Mouse (Mus musculus) ES-Bruce4 (cell line): ENCODE measurements around the gene Gabrb3. TPM values are rescaled to one million over a fixed set of nuclear protein-coding genes. Genes with fewer than 3 reads are reported as not detected.

Source experiments
- H3K27ac ChIP-seq: 2 replicates; pipeline ENCODE4 v1.5.1; 2012; ENCODE audit warnings: low read length, inconsistent platforms; ENCODE audit not compliant: insufficient read depth
- H3K27me3 ChIP-seq: 2 replicates; pipeline ENCODE4 v1.6.1; 2012; ENCODE audit warnings: mild to moderate bottlenecking, low read length, inconsistent platforms; ENCODE audit not compliant: control insufficient read depth, poor library complexity, insufficient read depth, severe bottlenecking
- H3K36me3 ChIP-seq: 2 replicates; pipeline ENCODE4 v1.6.1; 2012; ENCODE audit warnings: inconsistent platforms, mild to moderate bottlenecking, low read length, moderate library complexity; ENCODE audit not compliant: control insufficient read depth, poor library complexity, insufficient read depth, severe bottlenecking
- H3K4me1 ChIP-seq: one replicate; pipeline ENCODE4 v1.8.1; 2011; ENCODE audit warnings: low read length; ENCODE audit not compliant: control insufficient read depth, insufficient read depth
- H3K4me3 ChIP-seq: 2 replicates; pipeline ENCODE4 v1.5.1; 2011; ENCODE audit warnings: low read depth, mild to moderate bottlenecking, low read length
- H3K9ac ChIP-seq: 2 replicates; pipeline ENCODE4 v1.6.1; 2012; ENCODE audit warnings: low read depth, mild to moderate bottlenecking, inconsistent platforms; ENCODE audit not compliant: poor library complexity, severe bottlenecking
- H3K9me3 ChIP-seq: replicated peaks from 2 replicates; pipeline ENCODE4 v1.6.1; 2012; ENCODE audit warnings: mild to moderate bottlenecking, low read length, inconsistent platforms; ENCODE audit not compliant: control insufficient read depth, poor library complexity, insufficient read depth, severe bottlenecking
- CTCF ChIP-seq: IDR thresholded peaks from one replicate; pipeline ENCODE4 v1.8.1; 2011; ENCODE audit warnings: low read depth, low read length
- EP300 ChIP-seq: IDR thresholded peaks from 2 replicates; pipeline ENCODE4 v1.6.1; 2011; ENCODE audit warnings: low read depth, low read length; ENCODE audit not compliant: insufficient read depth
- POLR2A ChIP-seq: IDR thresholded peaks from one replicate; pipeline ENCODE4 v1.8.1; 2011; ENCODE audit warnings: low read length; ENCODE audit not compliant: insufficient read depth
- polyA plus RNA-seq: library from polyadenylated mRNA; stranded (reverse); fragments of >200 nt; gene quantifications from 2 replicates; pipeline ENCODE4 v1.2.4, GENCODE M21; 2011; ENCODE audit warnings: low read depth; ENCODE audit not compliant: missing spikeins, insufficient read depth, insufficient read length

Gabrb3 gene
- polyA plus RNA-seq, 1 experiment, result 8.5 TPM

GRCm38 (mm10) chr7:57471316-57471715 lies 51.8 kb downstream of the Gabrb3 start:
- Histone ChIP-seq H3K4me3 (no peak overlapping the region), H3K27ac (no peak overlapping the region), H3K4me1 (no peaks in the 10 kb centered on the region), H3K9me3 (no peaks in the 10 kb centered on the region), H3K9ac (no peak overlapping the region), H3K36me3 (no peaks in the 10 kb centered on the region), H3K27me3 (no peaks in the 10 kb centered on the region; the same call in 1 of the 2 replicates)
- TF ChIP-seq EP300 (no peak), CTCF (no peak), POLR2A (no peak)

GRCm38 (mm10) chr7:57473811-57474525 lies 54.5 kb downstream of the Gabrb3 start:
- Histone ChIP-seq H3K9me3 (no peaks in the 10 kb centered on the region), H3K27ac (no peak overlapping the region), H3K36me3 (no peaks in the 10 kb centered on the region), H3K27me3 (no peaks in the 10 kb centered on the region; the same call in 1 of the 2 replicates), H3K4me3 (no peak overlapping the region), H3K9ac (no peak overlapping the region), H3K4me1 (no peaks in the 10 kb centered on the region)
- no peak for TF ChIP-seq POLR2A
- TF ChIP-seq EP300, result no peak
- TF ChIP-seq CTCF, result peak; percentile 22

GRCm38 (mm10) chr7:57482896-57483295 lies 63.4 kb downstream of the Gabrb3 start:
- TF ChIP-seq POLR2A, result no peak
- TF ChIP-seq EP300, result no peak
- no peak for TF ChIP-seq CTCF
- H3K4me3 ChIP-seq, result no peak overlapping the region
- no peaks in the 10 kb centered on the region for H3K36me3 ChIP-seq
- H3K4me1 ChIP-seq, result no peaks in the 10 kb centered on the region
- H3K27ac ChIP-seq, result no peak overlapping the region
- no peaks in the 10 kb centered on the region for H3K9me3 ChIP-seq
- H3K9ac ChIP-seq, result no peak overlapping the region
- no peaks in the 10 kb centered on the region for H3K27me3 ChIP-seq

- Histone ChIP-seq H3K9ac (no peak overlapping the region), H3K27ac (no peak overlapping the region), H3K4me3 (no peak overlapping the region), H3K27me3 (no peaks in the 10 kb centered on the region), H3K4me1 (no peaks in the 10 kb centered on the region), H3K36me3 (no peaks in the 10 kb centered on the region), H3K9me3 (no peaks in the 10 kb centered on the region)
- no peak for TF ChIP-seq POLR2A
Measured at GRCm38 (mm10) chr7:57486907-57487306, 67.4 kb downstream of the Gabrb3 start.

- no peaks in the 10 kb centered on the region for H3K4me1 ChIP-seq
- no peaks in the 10 kb centered on the region for H3K9me3 ChIP-seq
- no peak overlapping the region for H3K27ac ChIP-seq
- no peak overlapping the region for H3K4me3 ChIP-seq
- no peak overlapping the region for H3K9ac ChIP-seq
- H3K36me3 ChIP-seq, result no peaks in the 10 kb centered on the region
- no peaks in the 10 kb centered on the region for H3K27me3 ChIP-seq
- TF ChIP-seq POLR2A, result no peak
- TF ChIP-seq EP300, result no peak
- no peak for TF ChIP-seq CTCF
Measured at GRCm38 (mm10) chr7:57491795-57492194, 72.3 kb downstream of the Gabrb3 start.

- no peaks in the 10 kb centered on the region for H3K9me3 ChIP-seq
- no peak overlapping the region for H3K4me3 ChIP-seq
- TF ChIP-seq EP300, result no peak
- TF ChIP-seq POLR2A, result no peak
- no peak for TF ChIP-seq CTCF
- H3K27me3 ChIP-seq, result no peaks in the 10 kb centered on the region; the same call in 1 of the 2 replicates
- H3K27ac ChIP-seq, result no peak overlapping the region
- no peaks in the 10 kb centered on the region for H3K36me3 ChIP-seq
- no peak overlapping the region for H3K9ac ChIP-seq
- no peaks in the 10 kb centered on the region for H3K4me1 ChIP-seq
Measured at GRCm38 (mm10) chr7:57502809-57503208, 83.3 kb downstream of the Gabrb3 start.
